Mouse (Mus musculus): Measurements from ENCODE around the gene Mettl1. TPM values are rescaled to one million over a fixed set of nuclear protein-coding genes. Genes with fewer than 3 reads are reported as not detected.

Mettl1 gene
- total RNA-seq (2014; rRNA removed): 9.2 and 10.9 TPM in 2 replicates
- polyA plus RNA-seq (2015; fragmentation: Nextera tagmentation; extraction: Ambion mirVana): 16.1 and 21.0 TPM in 2 replicates

DNA sequence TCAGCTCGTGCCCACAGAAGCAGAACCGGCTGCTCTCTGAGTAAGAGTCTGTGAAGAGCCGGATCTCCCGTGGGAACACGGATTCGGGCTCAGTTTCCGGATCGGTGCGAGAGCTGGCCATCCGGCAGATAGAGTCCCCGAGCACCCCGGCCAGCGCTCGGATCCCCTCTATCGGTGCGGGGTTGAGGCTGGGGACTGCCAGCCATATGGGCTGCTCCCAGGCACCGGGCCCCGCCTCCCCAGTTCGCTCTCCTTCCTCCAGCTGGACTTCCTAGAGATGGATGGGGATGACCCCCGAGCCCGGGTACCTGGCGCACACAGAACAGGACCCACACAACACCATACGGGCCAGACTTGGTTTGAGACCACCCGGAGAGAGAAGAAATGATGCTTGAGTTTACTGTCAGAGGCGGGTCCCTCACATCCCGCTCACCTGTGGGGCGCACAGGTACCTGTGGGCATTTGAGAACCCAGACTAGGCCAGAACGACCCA is at the start of gene Mettl1, which contains the start of gene Eef1akmt3:
Gene Mettl1 (plus strand): TSS at position 141 of the 493 bp plus-strand sequence.
Gene Eef1akmt3 (minus strand): TSS at position 240 of the 493 bp plus-strand sequence.
- Histone ChIP-seq H3K4me1 (ENCODE audit: insufficient read depth) (peaks cover 6% of the 10 kb centered on the region), H3K4me3 (ENCODE audit: low read depth, low read length) (peak within 1 kb of the TSS; percentile 76), H3K36me3 (ENCODE audit: insufficient read depth) (0 out of 2 replicates have a peak, but pooled peaks cover 3% of the 10 kb centered on the region), H3K27ac (ENCODE audit: low read depth, low read length) (no peak within 1 kb of the TSS; the same call in 1 of the 2 replicates), H3K27me3 (ENCODE audit: insufficient read depth, low read length) (no peaks in the 10 kb centered on the region), H3K9ac (peak within 1 kb of the TSS; percentile 57), H3K9me3 (ENCODE audit: low read length) (no peaks in the 10 kb centered on the region), H3K4me2 (ENCODE audit: low read depth) (peak within 1 kb of the TSS; percentile 97)
- no peak for TF ChIP-seq CTCF (IDR thresholded peaks at IDR 0.05; ENCODE audit: low read depth)
- peak; percentile 55 for ATAC-seq
- under 1% methylated on average over 28 of the region's 28 CpGs for WGBS
- DNase-seq: no peak

DNA sequence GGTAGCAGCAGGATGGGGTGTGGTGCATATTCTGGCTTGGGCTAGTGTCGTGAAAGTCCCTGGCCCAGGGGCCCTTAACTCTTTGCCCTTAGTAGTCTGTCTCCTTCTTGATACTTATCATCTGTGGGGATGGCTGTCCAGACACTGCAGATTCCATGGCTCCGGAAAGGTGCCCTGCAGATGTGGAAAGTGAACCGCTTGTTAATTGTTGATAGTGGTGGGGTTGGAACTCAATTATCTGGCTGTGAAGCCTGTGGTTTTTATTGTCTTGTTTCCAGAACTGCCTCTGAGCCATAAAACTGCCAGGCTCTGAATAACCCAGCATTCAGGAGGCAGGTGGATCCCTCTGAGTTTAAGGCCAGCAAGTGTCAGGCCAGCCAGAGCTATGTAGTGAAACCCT is 49.5 kb upstream of the Mettl1 start:
- H3K27me3 ChIP-seq (ENCODE audit: insufficient read depth, low read length): no peaks in the 10 kb centered on the region
- H3K9ac ChIP-seq: no peak overlapping the region
- DNase-seq (no peak), ATAC-seq (no peak)
- 62% methylated on average over 3 of the region's 3 CpGs for WGBS
- no peak overlapping the region for H3K27ac ChIP-seq (ENCODE audit: low read depth, low read length)
- peaks cover 43% of the 10 kb centered on the region for H3K36me3 ChIP-seq (ENCODE audit: insufficient read depth)
- no peak overlapping the region for H3K4me2 ChIP-seq (ENCODE audit: low read depth)
- H3K9me3 ChIP-seq (ENCODE audit: low read length): no peaks in the 10 kb centered on the region
- no peaks in the 10 kb centered on the region for H3K4me1 ChIP-seq (ENCODE audit: insufficient read depth)
- TF ChIP-seq CTCF (IDR thresholded peaks at IDR 0.05; ENCODE audit: low read depth): no peak
- no peak overlapping the region for H3K4me3 ChIP-seq (ENCODE audit: low read depth, low read length)

DNA sequence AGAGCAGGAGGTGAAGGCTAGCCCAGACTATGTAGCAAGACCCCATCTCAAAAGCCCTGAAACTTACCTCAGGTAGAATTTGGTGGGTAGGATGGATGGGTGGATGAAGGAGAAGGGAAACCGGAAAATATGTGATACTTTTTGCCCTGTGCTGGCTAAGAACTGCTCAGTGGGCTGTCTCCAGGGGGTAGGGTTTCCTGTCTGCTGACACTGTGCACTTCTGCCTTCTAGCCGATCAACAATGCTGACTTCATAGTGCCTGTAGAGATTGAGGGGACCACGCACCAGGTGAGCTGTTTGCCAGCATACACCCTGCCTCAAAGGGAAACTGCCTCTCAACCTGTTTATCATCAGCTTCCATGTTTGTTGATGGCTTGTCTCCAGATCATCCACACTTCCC is 47.6 kb upstream of the Mettl1 start:
- peaks cover 58% of the 10 kb centered on the region for H3K36me3 ChIP-seq (ENCODE audit: insufficient read depth)
- DNase-seq (no peak), ATAC-seq (no peak)
- no peak overlapping the region for H3K4me3 ChIP-seq (ENCODE audit: low read depth, low read length)
- H3K9ac ChIP-seq: no peak overlapping the region
- no peaks in the 10 kb centered on the region for H3K9me3 ChIP-seq (ENCODE audit: low read length)
- H3K4me1 ChIP-seq (ENCODE audit: insufficient read depth): no peaks in the 10 kb centered on the region
- no peak overlapping the region for H3K4me2 ChIP-seq (ENCODE audit: low read depth)
- H3K27ac ChIP-seq (ENCODE audit: low read depth, low read length): no peak overlapping the region
- 78% methylated on average over 3 of the region's 3 CpGs for WGBS
- H3K27me3 ChIP-seq (ENCODE audit: insufficient read depth, low read length): no peaks in the 10 kb centered on the region
- no peak for TF ChIP-seq CTCF (IDR thresholded peaks at IDR 0.05; ENCODE audit: low read depth)

DNA sequence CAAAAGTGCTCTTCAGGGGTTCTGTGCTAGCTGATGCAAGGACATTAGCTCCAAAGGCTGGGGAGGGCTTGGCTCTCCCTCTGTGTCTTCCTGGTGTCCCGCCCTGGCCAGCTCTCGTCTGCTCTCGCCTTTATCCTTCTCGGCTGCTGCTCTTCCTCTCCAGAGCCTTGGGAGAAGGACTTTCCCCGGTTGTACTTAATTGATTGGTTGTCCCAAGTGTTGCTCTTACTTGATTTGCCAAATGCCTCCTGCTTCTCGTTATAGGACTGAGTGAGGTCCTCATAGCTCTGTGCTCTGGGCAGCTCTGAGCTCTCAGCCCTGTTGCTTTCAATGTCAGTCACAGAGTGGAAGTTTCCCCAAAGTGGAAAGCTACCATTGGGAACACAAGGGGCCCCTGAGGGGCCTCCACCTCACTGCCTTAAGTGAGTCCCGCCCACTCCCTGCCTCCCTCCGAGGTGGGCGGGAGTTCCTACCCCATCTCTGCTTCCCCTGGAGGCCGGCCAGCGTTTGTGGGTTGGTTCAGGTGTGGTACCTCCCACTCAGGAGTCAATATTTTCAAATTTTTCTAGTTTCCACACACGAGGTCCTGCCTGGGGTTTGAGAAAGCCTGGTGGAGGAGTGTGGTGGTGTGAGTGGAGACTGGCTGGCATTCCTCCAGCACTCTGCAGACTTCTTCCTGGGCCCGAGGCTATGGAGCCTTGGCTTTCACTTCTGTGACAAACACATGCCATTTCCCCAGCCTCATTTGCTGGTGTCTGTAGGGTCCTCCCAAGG is 43.7 kb upstream of the Mettl1 start:
- Histone ChIP-seq H3K36me3 (ENCODE audit: insufficient read depth) (peaks cover 65% of the 10 kb centered on the region), H3K4me2 (ENCODE audit: low read depth) (no peak overlapping the region), H3K27me3 (ENCODE audit: insufficient read depth, low read length) (no peaks in the 10 kb centered on the region), H3K4me3 (ENCODE audit: low read depth, low read length) (no peak overlapping the region), H3K9me3 (ENCODE audit: low read length) (no peaks in the 10 kb centered on the region), H3K27ac (ENCODE audit: low read depth, low read length) (no peak overlapping the region), H3K4me1 (ENCODE audit: insufficient read depth) (no peaks in the 10 kb centered on the region), H3K9ac (no peak overlapping the region)
- no peak for ATAC-seq
- no peak for TF ChIP-seq CTCF (IDR thresholded peaks at IDR 0.05; ENCODE audit: low read depth)
- WGBS: 65% methylated on average over 13 of the region's 13 CpGs
- no peak for DNase-seq

DNA sequence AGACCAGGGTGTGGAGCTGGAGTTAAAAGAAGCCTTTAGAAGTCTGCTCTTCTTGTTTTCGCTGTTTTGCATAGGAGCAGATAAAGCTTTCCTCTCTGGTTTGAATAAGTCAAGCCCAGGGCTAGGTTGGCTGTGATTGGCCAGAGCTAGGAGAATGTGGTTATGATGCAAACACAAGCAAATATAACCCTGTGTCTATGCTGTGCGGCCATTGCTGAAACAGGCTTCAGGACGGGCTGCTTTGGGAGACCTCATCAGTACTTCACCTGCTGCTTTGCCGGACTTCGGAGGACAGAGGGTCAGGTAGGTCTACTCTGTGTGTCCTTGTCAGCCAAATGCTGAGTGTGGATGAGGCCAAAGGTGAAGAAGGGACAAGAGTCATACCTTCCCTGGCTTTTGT is 40.7 kb upstream of the Mettl1 start, which contains the start of gene Avil:
Gene Avil (plus strand): TSS at position 181 of the 400 bp plus-strand sequence.
- DNase-seq: no peak
- H3K36me3 ChIP-seq (ENCODE audit: insufficient read depth): peaks cover 38% of the 10 kb centered on the region
- H3K27me3 ChIP-seq (ENCODE audit: insufficient read depth, low read length): no peaks in the 10 kb centered on the region
- 94% methylated on average over 5 of the region's 5 CpGs for WGBS
- TF ChIP-seq CTCF (IDR thresholded peaks at IDR 0.05; ENCODE audit: low read depth): no peak
- H3K4me1 ChIP-seq (ENCODE audit: insufficient read depth): no peaks in the 10 kb centered on the region
- H3K27ac ChIP-seq (ENCODE audit: low read depth, low read length): no peak within 1 kb of the TSS
- H3K9ac ChIP-seq: no peak within 1 kb of the TSS
- ATAC-seq: no peak
- no peak within 1 kb of the TSS for H3K4me3 ChIP-seq (ENCODE audit: low read depth, low read length)
- no peak within 1 kb of the TSS for H3K4me2 ChIP-seq (ENCODE audit: low read depth)
- no peaks in the 10 kb centered on the region for H3K9me3 ChIP-seq (ENCODE audit: low read length)

DNA sequence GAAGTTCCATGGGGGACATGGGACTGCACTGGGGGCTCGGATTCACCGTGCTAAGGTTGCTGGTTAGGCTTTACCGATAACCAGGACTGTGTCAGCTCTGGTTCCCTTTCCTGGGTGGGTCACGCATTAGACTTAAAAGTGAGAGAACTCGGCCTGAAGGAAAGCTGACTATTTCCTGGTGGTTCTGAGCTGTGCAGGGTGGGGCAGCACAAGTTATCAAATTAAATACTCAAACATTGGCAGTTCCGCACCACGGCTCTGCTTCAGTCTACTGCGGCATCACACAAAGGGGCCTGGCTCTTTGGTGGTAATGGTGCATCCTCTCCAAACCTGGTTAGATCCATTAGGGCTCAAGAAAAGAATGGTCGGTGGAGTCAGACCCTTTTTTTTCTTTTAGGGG is 39.9 kb upstream of the Mettl1 start:
- H3K27me3 ChIP-seq (ENCODE audit: insufficient read depth, low read length): no peaks in the 10 kb centered on the region
- DNase-seq (no peak), ATAC-seq (no peak)
- no peak overlapping the region for H3K4me3 ChIP-seq (ENCODE audit: low read depth, low read length)
- peaks cover 30% of the 10 kb centered on the region for H3K36me3 ChIP-seq (ENCODE audit: insufficient read depth)
- H3K4me2 ChIP-seq (ENCODE audit: low read depth): no peak overlapping the region
- no peak for TF ChIP-seq CTCF (IDR thresholded peaks at IDR 0.05; ENCODE audit: low read depth)
- H3K27ac ChIP-seq (ENCODE audit: low read depth, low read length): no peak overlapping the region
- WGBS: 87% methylated on average over 9 of the region's 9 CpGs
- no peaks in the 10 kb centered on the region for H3K9me3 ChIP-seq (ENCODE audit: low read length)
- no peak overlapping the region for H3K9ac ChIP-seq
- H3K4me1 ChIP-seq (ENCODE audit: insufficient read depth): no peaks in the 10 kb centered on the region

DNA sequence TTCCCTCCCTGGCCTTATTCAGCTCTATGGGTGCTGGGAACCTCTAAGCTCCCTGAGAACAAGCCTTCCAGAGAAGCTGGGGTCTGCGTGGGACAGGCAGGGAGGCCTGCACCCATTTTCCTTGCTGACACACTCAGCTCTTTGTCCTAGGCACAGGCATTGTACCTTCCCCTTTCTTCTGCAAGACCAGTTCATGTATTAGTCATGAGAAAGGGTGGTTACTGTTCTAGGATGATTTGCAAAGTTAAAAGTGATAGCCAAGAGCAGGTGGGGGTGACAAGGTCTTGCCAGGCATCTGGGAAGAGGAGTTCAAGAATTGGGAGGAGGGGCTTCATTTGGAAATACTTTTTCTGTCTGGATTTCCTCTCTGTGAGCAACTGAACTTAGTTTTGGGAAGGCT is 39.2 kb upstream of the Mettl1 start:
- 64% methylated on average over 1 of the region's 1 CpGs for WGBS
- H3K4me3 ChIP-seq (ENCODE audit: low read depth, low read length): no peak overlapping the region
- no peaks in the 10 kb centered on the region for H3K4me1 ChIP-seq (ENCODE audit: insufficient read depth)

More for the DNA sequence above, 39.2 kb upstream of the Mettl1 start:
- ATAC-seq (no peak), DNase-seq (no peak)
- Histone ChIP-seq H3K9ac (no peak overlapping the region), H3K9me3 (ENCODE audit: low read length) (no peaks in the 10 kb centered on the region), H3K36me3 (ENCODE audit: insufficient read depth) (peaks cover 30% of the 10 kb centered on the region), H3K27ac (ENCODE audit: low read depth, low read length) (no peak overlapping the region), H3K4me2 (ENCODE audit: low read depth) (no peak overlapping the region), H3K27me3 (ENCODE audit: insufficient read depth, low read length) (no peaks in the 10 kb centered on the region)
- no peak for TF ChIP-seq CTCF (IDR thresholded peaks at IDR 0.05; ENCODE audit: low read depth)

Measured in forebrain, postnatal 0 days (tissue).